Mouse (Mus musculus): ENCODE data around the gene Angptl1.

The Angptl1 gene

DNA sequence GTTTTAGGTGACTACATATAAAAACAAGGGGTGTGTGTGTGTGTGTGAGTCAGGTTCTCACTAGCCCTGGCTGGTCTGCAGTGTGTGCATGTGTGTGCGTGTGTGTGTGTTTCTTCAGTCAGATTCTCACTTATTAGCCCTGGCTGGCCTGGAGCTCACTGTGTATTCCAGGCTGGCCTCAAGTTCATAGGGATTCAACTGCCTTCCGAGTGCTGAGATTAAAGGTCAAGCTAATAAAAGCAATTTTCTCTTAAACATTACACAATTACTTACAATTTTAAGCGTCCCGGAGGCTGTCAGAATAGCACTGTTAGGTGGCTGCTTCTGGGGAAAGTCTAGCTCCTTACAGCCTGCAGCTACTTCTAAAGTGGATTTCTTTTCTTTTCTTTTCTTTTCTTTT, at the start of gene Angptl1:
Gene Angptl1 (plus strand): TSS at position 386 of the 400 bp plus-strand sequence.
- no peak for DNase-seq (ENCODE audit: extremely low read depth, low read depth, low spot score)

DNA sequence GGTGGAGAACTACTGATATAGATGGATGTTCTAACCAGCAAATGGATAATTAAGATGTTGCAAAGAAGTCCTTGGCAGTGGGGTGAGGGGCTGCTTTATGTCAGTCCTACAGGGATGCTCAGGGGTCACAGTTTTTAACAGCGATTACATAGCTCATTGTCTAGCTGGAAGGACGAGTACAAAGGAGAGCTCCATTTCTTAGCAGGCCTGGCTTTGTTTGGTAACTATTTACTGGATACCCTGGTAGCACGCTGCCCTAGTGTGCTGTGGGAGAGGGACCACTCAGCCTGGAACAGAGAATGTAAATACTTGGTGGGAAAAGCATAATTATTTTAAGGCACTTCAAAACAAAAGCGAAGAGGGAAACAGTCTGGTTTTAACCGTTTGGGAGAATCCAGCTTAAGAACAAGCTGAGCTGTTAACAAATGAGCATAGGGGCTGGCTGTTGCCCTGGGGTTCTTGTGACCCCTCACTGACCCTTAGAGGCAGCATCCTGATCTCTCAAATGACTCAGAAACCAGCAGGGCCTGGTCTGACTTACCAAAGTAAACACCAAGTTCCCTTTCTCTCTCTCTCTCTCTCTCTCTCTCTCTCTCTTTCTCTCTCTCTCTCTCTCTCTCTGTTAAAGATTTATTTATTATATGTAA, 48.4 kb upstream of the Angptl1 start:
- no peak for DNase-seq (ENCODE audit: extremely low read depth, low read depth, low spot score)

DNA sequence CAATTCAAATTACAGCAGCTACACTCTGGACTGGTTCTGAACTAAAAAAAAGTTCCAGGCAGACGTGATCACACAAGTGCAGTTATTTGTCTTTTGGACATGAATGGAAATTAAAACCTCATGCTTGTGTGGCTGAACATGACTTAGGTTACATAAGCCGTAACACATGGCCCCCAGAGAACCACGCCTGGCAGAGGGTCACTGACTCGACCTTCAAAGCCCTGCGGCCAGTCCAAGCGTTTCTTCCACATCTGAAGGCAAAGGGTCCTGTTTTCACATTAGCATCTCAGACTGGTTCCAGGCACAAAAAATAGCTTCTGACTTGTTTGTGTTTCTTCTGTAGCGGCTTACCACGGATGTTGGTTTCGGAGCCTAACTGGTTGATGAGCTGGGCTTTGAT, 42.1 kb upstream of the Angptl1 start:
- DNase-seq (ENCODE audit: extremely low read depth, low read depth, low spot score), result no peak

DNA sequence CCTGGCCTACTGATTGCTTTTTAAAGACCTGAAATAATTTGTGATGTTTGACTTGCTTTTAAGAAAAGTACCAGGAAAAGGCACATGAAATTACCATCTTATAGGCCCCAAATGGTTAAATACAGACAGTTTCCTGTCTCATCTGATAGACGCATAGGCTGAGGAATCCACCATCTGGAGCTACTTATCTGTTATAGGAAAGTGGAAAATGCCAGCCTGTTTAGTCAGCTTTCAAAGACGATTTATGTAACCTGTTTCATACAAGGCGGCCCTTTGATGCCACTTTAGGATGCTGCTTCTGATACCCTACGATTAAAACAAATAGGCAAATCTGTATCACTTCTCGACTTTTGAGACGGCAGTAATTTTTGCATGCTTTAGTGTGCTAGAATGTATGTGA, 37.1 kb upstream of the Angptl1 start:
- no peak for DNase-seq (ENCODE audit: extremely low read depth, low read depth, low spot score)

DNA sequence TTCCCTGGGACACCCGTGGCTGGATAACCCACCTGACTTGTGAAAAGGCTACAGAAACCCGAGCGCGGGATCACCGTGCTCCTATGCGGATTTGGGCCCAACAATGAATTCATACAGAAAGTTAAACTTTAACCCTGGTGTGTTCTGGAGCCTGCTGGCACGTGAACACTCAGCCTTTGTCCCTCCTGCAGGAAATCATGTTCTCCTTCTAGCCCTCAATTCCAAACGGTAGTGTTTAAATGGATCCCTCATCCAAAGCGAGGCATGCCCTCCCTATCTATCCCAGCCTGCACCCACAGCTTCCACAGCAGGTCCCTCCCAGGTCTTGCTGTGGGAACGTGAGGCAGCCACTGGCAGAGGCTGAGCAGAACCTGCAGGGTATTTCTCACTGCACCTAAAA, 30.0 kb upstream of the Angptl1 start:
- DNase-seq (ENCODE audit: extremely low read depth, low read depth, low spot score), result no peak

DNA sequence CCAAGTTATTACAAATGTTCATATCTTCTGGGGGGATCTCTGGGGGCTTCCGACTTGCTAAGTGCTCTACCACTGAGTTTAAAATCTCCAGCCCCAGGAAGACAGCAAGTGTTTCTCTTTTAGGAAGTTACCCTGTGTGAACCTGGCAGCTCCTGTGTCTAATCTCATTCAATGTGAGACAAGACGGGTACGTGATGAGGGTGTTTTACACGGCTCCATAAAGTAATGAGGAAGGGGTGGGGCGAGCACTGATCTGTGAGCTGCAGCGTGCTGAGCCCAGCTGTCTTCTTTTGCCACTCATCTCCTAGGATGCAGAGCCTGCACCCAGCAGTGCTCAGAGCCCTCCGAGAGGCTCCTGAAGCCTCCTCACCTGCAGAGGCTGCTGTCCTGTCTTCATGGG, 26.4 kb upstream of the Angptl1 start:
- DNase-seq (ENCODE audit: extremely low read depth, low read depth, low spot score), result no peak

DNA sequence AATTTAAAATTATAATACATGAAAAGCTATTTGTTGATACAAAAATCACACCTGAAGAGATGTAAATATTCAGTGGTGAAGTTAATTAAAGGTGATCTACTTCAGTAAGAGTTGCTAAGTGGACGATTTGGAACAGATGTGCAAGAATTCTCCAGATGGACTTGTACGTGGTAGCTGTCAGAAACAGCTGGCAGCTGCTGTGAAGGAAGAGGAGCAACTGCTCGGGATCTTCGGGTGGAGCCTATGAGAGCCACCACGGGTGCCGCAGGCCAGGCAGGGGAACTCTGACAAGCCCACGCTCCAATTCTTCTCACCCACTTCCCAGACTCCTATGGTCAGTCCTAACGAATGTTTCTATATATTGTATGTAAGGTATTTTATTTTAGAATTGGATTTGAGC, 25.6 kb upstream of the Angptl1 start:
- DNase-seq (ENCODE audit: extremely low read depth, low read depth, low spot score), result no peak

DNA sequence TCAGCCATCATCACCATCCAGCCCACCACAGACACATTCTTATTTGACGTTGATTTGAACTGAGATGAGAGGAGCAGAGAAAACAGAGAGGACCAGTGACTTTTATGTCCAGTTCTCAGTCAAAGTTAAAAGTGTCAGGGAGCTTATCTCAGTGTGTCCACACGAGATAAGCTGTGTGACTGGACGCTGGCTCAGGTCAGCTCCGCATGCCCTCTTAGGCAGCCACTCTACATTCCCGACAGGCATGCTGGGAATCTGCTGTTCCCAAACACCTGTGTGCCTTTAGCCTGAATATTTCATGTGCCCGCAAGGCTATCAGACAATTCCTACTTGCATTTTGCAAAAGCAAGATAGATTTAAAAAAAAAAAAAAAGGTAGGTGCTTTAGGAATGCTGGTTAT, 24.9 kb upstream of the Angptl1 start:
- no peak for DNase-seq (ENCODE audit: extremely low read depth, low read depth, low spot score)

DNA sequence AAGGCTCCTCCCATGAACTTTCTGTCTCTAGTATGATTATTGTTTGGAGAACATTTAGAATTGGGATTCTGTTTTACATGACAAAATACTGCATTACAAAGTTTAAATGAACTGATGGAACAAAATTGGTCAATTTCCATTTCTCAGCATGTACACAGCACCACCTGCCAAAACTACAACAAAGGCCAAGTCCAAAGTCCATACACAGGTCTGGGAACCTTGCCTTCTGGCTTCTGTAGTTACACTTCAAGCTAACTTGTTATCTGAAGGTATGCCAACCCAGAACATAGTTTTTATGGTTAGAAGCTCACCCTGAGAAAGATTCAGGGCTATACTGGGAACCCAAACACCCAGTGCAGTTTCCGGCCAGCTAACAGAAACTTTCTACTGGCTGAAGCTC, 19.1 kb upstream of the Angptl1 start:
- DNase-seq (ENCODE audit: extremely low read depth, low read depth, low spot score), result no peak

DNA sequence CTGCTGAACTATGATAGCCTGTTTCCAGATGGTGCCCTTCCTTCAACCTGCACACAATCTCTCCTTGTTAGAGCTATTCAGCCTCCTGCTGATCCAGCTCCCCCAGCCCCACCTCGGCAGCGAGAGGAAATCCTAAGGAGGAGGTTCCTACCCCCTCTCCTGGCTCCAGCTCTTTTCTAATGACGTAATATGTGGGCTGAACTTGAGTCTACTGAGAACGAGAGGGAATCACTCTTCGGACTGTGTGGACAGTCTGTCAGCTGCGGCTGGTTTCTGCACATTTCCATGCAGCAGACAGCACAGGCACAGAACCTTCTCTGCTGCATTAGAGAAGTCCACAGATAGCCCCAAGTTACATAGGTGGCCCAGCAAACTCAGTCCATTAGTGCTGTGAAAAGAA, 333 bp downstream of the Angptl1 start:
- DNase-seq (ENCODE audit: extremely low read depth, low read depth, low spot score), result no peak

DNA sequence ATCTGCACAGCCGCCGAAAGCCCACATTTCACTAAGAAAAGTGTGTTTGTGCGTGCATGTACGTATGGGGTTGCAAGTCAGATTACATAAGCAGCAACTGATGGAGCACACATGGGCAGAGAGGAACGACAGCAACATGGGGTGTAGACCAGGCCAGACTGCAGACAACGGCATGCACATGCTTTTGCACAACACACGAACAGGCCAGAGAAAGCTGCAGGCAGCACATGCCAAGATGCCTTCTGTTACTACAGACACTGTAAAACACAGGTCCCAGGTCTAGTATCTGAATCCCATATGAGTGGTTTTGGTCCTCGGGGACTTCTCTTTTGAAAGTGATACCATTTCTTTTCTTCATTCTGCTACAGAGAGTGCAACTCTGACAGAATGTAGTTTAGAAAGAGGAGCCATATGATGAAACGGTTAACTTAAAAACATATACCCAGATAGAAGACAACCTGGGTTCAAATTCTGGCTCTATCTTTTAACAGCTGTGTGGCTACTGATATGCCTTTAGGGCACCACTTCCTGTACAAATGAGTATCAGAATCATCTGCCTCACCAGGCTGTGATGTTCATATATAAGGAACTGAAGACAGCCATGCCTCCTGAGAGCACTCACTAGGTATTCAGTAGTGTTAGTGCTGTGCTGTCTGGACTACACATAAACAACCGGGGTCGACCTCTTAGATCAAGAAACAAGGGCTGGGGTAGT, 3.4 kb downstream of the Angptl1 start:
- DNase-seq (ENCODE audit: extremely low read depth, low read depth, low spot score), result no peak

DNA sequence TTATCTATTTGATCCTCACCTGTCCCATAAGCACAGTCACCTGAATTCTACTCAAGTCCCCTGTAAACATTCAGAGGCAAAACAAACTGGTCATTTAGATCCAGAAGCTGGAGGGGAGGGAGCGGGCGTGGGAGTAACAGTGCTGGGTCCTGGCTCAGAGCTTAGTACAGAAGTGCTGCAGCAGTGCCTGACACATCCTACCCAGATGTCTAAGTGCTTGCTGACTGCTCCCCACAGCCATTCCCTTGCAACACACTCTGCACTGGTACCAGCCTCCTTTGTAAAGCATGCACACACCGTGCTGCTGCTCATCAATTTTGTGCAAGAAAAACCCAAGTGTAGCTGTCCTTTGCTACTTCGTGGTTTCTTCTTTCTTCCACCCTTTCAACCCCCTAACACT, 8.7 kb downstream of the Angptl1 start:
- no peak for DNase-seq (ENCODE audit: extremely low read depth, low read depth, low spot score)

DNA sequence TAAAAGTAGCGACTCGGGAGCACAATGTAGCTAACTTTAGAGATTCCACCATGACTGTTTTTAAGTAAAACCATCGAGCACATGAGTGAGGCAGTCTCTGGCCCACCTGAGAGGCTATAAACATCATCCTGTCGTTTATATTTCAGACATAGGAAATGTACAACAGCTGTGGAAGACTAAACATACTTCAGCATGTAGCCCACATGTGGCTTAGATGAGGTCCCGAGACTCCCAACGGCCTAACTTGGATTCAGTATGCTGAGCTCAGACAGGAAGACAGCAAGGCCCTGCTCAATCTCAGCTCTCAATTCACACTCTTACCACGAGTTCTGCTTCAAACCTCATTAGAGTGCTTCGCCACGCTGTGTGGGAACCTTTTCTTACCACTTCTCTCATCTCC, 14.0 kb downstream of the Angptl1 start:
- DNase-seq (ENCODE audit: extremely low read depth, low read depth, low spot score), result no peak

DNA sequence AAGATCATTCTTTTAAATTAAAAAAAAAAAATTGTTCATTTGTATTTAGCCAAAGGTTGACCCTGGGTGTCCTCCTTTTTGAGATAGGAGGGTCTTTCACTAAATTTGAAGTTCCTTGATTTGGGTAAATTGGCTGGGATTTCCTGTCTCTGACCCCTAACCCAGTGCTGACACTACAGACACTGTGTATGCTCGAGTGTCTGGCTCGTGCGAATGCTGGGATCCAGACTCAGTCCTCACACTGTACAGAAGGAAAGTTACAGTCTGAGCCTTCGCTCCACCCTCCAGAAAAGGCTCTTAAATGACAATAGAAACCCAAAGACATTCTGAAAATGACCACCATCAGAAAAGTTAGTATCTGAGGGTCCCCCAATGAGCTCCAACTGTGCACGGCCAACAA, 14.5 kb downstream of the Angptl1 start:
- no peak for DNase-seq (ENCODE audit: extremely low read depth, low read depth, low spot score)

DNA sequence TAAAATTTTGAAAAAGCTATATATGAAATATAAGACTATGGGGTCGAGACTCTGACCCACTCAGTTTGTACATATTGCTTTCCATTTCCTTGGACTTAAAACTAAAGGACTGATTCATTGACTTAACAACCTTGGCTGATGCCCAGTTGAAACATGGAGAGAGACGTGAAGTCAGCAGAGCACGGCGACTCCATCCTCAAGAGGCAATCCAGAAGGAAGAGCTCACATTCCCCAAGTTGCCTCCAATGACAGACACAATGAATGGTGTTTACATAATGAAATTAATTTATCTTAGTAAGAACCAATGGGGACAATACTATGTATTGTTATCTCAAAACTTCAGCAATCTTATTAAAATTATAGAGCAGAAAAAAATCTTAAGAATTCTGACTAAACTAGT, 16.2 kb downstream of the Angptl1 start:
- no peak for DNase-seq (ENCODE audit: extremely low read depth, low read depth, low spot score)

DNA sequence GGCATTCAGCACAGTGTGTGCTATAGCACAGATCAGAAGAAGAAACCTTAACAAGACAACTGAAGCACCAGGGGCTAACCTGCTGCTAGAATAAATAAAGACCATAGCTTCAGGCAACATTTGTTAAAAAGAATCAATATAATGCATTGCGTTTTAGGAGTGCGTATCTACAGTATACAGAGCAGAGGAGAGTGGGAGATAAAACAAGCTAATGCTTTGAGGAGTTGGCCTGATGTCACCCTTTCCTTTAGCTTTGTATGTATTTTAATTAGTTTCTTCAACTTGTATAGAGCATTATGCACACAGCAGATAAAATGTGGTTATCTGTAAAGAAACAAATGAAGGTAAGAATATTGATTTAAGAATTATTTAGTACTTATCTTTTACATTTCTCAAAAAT, 18.3 kb downstream of the Angptl1 start:
- DNase-seq (ENCODE audit: extremely low read depth, low read depth, low spot score), result no peak

DNA sequence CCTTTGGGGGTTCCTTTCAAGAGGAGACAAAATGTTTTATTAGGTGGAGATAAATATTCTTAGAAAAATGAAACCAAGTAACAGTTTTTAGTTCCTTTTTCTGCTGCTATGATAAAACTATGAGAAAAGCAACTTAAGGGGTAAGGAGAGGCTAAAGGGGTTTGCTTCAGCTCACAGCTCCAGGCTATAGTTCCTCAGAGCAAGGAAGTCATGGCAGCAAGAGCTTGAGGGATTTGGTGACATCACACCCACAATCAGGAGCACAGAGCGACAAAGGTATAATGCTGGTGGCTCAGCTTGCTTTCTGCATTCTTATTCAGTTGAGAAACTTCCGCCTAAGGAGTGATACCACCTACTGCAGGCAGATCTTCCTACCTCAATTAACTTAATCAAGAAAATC, 20.8 kb downstream of the Angptl1 start:
- DNase-seq (ENCODE audit: extremely low read depth, low read depth, low spot score), result no peak

DNA sequence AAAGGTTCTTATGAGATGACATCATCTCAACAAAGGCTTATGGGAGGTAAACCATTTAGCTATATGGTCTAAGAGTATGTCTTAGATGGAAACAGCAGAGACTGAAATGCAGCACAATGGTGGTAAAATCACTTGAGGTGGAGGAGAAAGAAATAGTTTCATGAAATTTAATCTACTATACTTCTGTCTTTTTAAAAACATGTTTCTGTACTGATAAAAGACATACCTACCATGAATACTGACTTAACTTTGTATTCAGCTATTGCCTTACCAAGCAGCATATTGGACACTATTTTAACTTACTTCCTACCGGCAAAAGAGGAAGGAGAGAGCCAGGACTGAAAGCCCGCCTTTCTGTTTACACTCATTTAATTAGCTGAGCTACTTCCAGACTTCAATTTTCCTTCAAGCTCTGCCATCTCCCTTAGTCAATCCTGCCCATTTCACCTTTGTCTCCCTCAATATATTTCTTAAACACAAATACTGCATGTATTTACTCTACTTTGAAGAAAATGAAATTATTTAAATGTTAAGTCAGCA, 21.4 kb downstream of the Angptl1 start:
- DNase-seq (ENCODE audit: extremely low read depth, low read depth, low spot score), result no peak

DNA sequence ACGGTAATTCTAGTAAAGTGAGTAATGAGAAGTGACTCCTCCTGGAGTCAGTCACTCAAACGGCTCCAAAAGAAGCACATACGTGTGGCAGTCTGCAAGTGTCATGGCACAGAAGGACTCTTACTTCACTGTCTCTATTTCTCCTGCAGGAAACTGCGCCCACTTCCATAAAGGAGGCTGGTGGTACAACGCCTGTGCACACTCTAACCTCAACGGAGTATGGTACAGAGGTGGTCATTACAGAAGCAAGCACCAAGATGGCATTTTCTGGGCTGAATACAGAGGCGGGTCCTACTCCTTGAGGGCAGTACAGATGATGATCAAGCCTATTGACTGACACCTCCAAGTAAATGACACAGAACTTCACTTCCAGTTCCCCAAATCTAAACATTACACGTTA, 21.9 kb downstream of the Angptl1 start:
- no peak for DNase-seq (ENCODE audit: extremely low read depth, low read depth, low spot score)

DNA sequence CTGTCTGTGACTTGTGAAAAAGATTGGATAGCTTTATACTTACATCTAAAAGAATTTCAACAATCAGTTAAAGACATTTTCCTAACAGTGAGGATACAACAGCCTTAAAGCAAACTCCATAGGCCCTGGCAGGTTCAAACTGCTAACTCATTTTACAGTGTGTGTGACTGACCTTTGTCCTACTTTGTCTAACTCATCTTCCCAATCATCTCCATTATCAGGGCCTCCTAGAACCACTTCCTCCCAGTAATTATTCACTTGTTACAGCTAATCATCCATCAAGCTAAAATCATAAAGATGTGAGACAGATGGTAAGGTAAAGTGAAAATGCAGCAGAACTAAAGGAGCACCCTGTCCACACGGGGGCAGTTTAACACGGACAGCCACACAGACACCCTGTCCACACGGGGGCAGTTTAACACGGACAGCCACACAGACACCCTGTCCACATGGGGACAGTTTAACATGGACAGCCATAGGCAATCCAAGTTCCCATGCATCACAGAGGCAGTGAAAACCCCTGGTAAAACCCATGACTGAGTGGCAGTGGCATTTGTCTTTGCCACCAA, 23.2 kb downstream of the Angptl1 start:
- no peak for DNase-seq (ENCODE audit: extremely low read depth, low read depth, low spot score)

DNA sequence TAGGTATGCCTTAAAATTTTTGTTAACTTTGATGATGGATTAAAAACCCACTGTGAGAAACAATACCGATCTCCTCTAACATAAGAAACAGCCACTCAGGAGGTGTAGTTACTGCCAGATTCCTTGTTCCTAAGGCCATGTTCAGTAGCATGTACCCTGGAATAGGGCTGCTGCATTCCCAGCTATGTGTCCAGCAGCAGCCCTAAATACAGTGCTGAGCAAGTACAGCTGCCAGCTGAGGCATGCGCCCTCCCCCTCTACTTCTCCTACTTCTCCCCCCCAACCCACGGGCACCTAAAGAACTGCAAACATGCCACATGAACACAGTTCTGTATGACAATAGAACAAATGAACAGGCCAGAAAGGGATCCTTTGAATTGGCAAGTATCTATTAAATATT, 25.4 kb downstream of the Angptl1 start:
- no peak for DNase-seq (ENCODE audit: extremely low read depth, low read depth, low spot score)

DNA sequence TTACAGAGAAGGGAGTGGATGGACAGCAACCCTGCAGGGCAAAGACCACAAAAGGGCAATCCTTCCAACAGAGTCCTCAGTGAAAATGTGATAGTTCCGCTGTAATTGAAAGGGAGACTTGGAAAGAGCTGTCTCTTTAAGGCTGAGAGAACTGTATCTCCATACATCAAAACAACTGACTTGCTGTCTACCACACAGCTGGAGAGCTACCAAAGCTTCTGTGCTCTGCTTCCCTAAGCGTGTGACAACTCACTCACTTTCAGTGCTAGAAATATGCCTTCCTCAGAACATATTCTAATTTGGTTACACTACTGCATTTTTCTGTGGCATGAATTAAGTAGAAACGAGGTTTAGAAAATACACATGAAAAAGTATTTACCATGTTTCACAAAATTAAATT, 25.9 kb downstream of the Angptl1 start:
- DNase-seq (ENCODE audit: extremely low read depth, low read depth, low spot score), result no peak

Measured in fat pad, adult 2 months (tissue).